Mouse (Mus musculus): Measurements from ENCODE around the gene Klb.

Klb gene

DNA sequence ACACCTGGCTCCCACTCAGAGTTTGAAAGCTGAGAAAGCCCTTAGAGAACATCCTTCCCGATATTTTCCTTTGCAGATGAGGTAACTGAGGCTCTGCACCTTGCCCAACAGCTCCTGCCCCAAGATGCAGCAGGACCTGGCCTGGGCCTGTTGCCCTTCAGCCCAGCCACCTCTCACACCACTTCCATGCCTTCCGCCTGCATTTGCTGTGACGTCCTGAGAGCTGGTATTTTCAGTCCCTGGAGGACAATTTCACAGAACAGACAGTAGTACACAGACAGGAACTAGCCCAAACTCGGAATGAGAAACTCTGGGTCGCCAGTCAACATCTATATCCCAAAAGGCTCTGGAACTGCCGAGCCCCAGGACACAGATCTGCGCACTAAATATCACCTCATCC, 26.6 kb downstream of the Klb start:
- no peak for DNase-seq (ENCODE audit: low spot score)

DNA sequence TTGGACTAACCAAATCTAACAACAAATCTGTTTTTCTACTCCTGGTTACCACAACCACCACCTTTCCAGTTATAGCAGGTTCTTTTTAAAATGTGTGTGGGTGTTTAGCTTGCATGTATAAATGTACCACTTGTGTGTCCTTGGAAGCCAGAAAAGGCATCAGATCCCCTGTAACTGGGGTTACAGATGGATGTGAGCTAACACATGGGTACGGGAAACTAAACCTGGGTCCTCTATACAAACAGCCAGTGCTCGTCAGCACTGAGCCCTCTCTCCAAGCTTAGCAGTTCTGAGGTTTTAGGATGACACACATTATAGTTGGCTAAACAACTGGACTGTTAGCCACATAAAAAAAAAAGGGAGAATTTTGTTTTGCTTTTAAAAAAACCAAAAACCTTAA, 37.6 kb downstream of the Klb start:
- DNase-seq (ENCODE audit: low spot score): no peak

DNA sequence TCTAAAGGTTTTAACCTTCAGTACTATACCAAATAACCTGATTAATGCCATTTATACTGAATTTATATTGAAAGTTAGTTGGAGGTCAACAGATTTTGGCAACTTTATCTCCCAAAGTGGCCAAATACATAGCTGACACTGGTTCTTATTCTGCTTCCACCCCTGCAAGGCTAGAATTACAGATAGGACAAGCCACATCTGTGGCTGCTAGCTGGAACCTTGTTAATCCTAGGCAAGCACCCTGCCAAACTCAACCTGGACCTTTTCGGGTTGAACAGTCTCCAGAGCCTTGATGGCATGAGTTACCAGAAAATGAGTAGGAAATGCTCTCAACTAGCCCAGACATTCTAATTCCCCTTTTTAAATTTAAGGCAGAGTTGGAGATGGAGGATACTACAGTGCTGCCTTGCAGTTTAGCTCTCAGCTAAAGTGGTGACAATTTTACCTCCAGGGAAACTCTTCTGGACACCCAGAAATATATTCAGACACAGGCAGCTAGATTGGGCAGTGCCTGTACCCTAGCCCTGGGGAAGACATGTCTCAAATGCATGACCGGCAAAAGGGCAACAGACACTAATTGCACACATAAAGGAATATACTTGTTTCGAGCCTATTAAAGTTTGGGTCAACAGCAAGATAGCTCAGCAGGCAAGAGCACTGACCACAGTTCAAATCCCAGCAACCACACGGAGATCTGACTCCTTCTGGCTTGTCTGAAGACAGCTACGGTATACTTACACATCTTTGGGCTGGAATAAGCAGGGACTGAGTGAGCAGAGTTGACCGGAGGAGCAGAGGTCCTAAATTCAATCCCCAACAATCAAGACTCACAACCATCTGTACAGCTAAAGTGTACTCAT, 39.1 kb downstream of the Klb start:
- no peak for DNase-seq (ENCODE audit: low spot score)

DNA sequence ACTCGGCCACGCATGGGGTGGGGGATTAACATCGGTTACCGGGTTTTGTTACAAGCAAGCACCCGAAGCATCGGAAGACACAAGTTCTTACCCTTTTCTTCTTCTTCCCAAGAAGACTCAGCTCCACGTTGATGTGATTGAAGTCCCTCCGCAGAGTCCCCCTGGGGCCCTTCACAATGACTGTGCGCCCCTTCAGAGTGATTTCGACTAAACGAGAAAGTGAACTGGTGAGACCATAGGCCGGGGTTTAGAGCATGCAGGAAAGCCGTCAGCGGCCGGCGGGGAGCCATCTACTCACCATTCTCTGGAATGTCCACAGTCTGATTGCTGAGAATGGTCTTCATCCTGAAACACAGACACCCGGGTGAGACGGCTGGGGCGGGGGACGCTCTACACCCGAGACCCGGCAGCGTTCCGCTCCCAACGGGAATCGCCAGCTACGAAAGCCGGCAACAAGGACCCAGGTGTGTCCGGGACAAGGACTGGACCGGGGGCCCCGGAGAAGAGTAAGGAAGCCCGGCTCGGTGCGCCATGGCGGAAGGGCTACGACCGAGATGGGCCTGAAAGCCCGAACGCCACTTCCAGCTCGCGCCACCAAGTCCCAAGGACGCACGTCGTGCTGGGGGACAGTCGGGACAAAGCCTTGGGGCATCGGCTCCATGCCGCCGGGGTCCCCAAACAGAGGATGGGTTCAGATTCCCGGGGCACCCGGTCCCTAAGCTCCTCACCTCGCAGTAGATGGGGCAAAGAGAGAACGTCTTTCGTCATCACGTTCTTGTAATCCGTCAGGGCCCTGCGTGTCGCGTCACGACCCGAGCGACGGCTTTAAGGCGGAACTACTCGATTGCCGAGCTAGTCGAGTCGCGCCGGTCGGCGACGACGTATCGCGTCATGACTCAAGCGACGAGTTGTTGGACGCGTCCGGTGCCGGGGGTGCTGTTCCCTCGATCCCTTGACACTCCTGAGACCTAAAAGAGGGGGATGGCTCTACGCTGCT, 42.8 kb downstream of the Klb start, which contains the start of the genes Rpl9 and Lias:
Gene Rpl9 (minus strand): TSS at position 797 of the 997 bp plus-strand sequence.
Gene Lias (plus strand): TSS at position 850 of the 997 bp plus-strand sequence.
- DNase-seq (ENCODE audit: low spot score): peak; percentile 100

DNA sequence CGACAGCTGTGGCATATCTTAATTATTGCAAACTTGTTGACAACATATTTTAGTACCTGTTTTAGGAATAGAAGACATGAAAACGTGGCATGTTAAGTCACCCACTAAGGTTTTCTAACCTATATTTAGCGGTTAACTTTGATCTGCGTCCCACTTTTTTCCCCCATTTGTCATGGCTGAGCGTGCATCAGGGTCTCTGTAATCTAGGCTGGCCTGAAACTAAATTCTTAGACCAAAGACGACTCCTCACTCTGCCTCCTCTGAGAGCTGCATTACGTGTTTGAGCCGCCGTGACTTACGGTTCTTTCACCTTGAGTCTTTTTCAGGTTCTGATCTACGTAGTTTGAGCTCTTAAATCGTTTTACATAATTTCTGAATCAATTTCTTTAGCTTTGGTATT, 43.6 kb downstream of the Klb start:
- DNase-seq (ENCODE audit: low spot score): peak; percentile 59

DNA sequence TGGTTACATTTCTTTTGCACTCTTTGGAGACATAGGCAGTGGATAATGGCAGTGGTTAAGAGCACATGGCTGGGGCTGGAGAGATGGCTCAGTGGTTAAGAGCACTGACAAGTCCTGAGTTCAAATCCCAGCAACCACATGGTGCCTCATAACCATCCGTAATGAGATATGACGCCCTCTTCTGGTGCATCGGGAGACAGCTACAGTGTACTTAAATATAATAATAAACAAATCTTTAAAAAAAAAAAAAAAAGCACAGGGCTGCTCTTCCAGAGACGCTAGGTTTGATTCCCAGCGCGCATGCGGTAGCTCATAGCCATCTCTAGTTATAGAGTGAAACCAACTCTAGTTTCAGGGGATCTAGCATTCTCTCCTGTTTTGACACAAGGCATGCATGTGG, 46.3 kb downstream of the Klb start:
- no peak for DNase-seq (ENCODE audit: low spot score)

DNA sequence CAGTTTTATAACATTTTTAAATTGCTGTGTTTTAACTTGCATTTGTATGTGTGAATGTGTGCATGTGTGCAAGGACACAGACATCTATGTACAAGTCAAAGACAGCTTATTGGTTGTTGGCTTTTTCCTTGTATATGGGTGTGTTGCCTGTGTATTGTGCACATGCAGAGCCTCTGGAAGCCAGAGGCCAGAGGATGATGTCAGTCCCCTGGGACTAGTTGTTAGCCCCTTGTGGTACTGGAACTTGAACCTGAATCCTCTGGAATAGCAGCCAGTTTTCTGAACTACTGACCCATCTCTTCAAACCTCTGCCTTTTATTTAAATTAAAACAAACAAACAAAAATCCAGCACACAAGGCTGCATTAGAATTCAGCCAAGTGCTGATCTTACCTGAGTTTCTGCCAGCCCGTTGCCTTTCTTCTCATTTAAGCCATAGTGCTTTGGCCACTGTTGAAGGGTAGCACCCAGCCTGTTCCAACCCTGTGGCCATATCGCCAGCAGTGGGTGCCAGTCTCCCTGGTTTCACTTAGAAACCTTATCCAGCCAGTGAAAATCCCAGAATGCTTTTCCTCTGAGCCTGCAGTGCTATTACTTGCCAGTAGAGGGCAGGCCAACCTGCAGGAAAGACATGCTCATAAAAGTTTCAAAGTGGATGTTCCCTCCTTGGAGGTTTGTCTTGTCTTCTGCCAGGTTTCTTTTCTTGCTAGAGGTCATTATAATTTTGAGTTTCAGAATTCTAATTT, 53.3 kb downstream of the Klb start:
- DNase-seq (ENCODE audit: low spot score): peak; percentile 80

DNA sequence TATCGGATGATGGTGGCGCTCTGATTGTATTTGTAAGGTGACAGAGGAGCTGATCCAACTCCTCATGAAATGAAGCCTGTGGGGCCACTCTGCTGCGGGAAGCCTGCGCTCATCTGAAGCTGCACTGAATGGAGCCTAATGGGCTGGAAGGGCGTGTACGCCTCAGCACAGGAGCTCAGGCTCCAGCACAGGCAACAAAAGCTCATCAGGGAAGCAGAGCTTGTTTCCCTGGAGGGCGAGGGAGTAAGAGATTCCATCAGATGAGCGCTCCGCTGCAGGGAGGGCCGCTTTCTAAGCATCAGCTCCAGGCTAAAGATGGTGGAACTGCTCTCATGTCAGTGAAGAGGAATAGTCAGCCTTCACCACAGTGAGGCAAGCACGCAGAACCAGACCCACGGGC, 59.9 kb downstream of the Klb start:
- peak; percentile 47 for DNase-seq (ENCODE audit: low spot score)

DNA sequence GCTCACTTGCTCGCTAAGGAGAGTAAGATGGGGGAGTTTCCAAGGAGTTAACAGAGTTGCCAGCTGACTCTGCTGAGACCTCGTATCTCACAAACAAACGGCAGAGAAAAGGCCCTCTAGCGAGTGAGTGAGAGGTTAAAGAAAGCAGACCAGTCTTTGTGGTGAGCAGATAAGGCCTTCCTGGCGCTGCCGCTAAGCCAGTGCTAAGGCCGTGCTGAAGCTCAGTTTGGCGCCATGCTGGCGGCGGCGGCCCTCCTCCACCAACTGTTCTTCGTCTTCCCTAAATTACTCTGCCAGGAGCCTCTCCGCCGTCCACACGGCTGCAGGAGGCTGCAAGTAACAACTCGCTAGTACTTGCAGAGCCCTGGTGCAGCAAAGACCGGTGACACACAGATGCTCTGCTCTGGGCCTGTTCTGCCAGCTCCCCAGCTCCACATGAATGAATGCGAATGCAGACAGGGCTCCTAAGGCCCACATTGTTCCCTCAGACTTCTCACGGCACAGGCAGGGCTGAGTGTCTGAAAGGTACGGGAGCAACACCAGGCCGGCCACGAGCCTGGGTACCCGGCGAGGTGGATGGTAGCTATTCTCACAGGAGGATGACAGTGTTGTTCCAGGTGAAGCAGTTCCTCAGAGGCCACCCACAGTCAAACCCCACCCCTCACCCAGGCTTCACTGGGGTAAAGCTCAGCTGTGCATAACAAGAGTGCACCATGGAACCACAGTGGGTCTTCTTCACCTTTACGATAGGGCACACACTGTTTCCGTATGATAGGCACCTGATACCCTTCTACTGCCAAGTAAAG, 67.7 kb downstream of the Klb start:
- DNase-seq (ENCODE audit: low spot score): peak; percentile 84

DNA sequence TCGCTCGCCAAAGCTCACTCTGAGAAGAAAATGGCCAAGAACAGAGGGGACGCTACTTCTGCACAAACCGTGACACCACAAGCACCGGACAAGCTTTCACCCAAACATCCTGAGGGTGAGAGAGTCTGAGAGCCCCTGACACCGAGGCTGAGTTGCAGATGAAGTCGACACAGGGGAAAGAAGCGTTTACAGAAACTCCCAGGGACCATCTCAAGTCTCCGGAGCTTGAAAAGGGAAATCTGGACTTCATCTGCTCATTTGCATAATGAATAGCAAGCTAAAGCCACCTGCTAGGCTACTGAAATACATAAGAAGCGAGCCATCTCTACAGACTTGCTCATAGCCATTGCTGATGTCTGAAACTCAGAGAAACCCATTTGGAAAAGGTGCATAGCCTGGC, 71.0 kb downstream of the Klb start:
- DNase-seq (ENCODE audit: low spot score): no peak

DNA sequence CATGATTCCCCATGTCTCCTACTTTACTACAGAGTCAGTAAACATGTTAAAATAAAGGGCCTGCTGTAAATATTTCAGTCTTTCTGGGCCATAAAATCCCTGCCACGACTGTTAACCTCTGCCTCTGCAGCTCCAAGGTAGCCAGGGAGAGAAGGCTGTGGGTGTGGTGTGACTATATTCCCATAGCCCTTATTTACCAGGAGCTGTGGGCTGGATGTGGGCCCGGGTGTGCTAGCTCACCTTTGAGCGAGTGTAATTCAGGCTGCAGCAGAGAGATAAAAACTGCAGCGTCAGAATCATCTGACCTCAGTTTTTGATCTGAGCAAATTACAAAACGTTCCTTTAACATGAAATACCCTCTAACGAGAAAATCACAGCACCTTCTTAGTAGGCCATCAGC, 72.7 kb downstream of the Klb start:
- DNase-seq (ENCODE audit: low spot score): no peak

DNA sequence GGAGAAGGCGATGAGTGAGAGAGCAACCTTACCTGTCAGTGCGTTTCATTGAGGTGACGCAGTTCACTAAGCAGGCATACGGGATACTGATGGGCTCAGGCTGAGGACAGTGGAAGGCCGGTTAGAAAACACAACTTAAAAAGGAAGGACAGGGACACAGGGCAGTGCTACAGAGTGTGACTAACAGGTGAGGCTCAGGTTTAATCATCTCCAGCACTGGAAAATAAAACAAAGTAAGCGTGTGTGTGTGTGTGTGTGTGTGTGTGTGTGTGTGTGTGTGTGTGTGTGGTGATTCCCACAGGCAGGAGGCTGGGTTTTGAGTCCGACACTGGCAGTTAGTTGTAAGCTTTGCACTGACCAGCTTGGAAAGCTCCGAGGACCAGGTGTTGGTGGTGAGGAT, 74.7 kb downstream of the Klb start:
- DNase-seq (ENCODE audit: low spot score): no peak

DNA sequence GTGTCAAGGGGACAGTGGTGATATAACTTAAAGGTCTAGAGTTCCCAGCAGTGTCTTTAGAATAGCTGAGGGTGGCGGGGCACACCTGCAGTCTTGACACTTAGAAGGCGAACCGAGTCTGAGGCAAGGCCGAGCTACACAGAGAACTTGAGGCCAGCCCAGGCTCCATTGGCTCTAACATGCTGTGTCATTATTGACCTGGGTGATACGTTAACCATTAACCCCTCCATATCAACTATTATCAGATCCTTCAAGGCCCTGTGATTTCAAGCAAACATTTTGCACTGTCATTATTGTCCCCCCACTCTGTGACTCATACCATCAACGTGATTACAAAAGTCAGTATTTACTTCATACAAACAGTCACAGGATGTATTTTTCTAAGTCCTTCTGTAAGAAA, 76.1 kb downstream of the Klb start:
- DNase-seq (ENCODE audit: low spot score): no peak

DNA sequence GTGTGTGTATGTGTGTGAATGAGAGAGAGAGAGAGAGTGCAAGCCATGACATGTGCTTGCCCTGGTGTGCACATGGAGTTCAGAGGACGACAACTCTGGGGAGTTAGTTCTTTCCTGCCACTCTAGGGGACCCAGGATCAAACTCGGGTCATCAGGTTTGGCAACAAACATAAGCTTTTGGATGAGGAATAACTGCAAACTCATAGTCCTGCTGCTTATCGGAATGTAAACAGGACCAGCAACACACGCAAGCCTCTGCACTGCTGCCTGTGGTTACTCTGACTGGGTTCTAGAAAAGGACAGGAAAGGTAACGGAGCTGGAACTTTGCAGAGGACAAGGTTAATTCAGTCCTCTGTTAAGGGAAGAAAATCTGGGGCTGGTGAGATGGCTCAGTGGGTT, 77.1 kb downstream of the Klb start:
- no peak for DNase-seq (ENCODE audit: low spot score)

DNA sequence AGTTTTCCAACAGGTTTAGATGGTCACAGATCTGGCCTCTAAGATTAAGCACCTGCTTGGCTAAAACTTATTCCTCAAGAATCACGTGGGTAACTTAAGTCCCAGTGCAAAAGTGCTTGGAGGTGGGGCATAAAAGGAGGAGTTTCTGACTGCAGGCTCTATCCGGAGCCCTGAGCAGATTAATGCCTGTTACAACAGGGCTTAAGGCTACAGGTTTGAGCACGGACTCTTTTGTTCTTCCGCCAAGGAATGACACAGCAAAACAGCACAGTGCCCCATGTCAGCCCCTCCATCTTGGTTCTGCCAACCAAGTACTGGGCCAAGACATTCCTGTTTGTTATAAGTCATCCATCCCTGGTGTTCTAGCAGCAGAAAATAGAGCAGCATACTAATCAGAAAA, 80.2 kb downstream of the Klb start:
- DNase-seq (ENCODE audit: low spot score): no peak

DNA sequence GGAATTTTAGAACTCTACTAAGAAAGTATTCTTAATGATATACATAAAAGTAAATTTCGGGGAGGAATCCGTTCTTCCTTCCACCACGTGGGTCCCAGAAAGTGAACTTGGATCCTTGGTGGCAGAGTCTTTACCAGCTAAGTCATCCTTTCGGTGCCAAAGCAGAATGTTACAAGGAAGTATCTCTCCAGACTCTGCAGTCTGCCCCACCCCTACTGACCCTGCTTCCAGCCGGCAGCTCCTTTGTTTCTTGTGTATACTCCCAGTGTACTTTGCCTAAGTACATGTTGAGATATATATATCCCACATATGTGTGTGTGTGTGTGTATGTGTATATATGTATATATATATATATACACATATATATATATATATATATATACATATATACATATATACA, 81.3 kb downstream of the Klb start:
- no peak for DNase-seq (ENCODE audit: low spot score)
